Mouse (Mus musculus): ENCODE measurements around the gene Gtdc1. TPM values are rescaled to one million over a fixed set of nuclear protein-coding genes. Genes with fewer than 3 reads are reported as not detected.

Gene Gtdc1
- polyA plus RNA-seq, 1 experiment, result 7.2 TPM

DNA sequence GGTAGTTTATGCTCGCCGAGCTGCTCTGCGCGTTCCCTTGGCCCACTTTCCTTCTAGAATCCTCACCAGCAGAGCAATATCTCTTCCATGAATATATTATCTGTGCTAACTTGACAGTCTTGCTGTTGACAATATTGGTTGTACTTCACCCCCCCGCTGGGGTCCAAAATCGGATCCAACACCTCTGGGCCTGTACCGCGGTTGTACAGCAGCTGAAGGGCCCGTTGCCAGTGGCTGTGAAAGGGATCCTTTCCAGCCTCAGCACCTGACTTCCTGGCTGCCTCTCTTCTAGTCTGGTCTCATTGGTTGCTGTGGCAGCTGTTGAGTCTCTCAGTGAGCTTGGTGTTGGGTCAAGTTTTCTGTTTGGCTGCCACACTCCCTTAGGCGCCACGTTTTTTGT lies 391.7 kb downstream of the Gtdc1 start:
- Histone ChIP-seq H3K4me1 (ENCODE audit: control insufficient read depth, insufficient read depth, low read length) (no peaks in the 10 kb centered on the region; the same call in 1 of the 2 replicates), H3K4me3 (ENCODE audit: insufficient read depth, low read depth, low read length) (no peak overlapping the region), H3K27me3 (replicated peaks; ENCODE audit: control insufficient read depth, insufficient read depth, low read length) (no peaks in the 10 kb centered on the region), H3K27ac (ENCODE audit: insufficient read depth, low read depth, low read length) (no peak overlapping the region), H3K36me3 (ENCODE audit: control insufficient read depth, insufficient read depth, low read length) (no peaks in the 10 kb centered on the region)
- TF ChIP-seq CTCF (conservative IDR thresholded peaks at IDR 0.05; ENCODE audit: insufficient read depth, insufficient read length, low read depth, low read length) (no peak), POLR2A (IDR thresholded peaks at IDR 0.05; ENCODE audit: low read depth, low read length) (no peak)
- WGBS, result 94% methylated on average over 11 of the region's 11 CpGs
- DNase-seq, result no peak

DNA sequence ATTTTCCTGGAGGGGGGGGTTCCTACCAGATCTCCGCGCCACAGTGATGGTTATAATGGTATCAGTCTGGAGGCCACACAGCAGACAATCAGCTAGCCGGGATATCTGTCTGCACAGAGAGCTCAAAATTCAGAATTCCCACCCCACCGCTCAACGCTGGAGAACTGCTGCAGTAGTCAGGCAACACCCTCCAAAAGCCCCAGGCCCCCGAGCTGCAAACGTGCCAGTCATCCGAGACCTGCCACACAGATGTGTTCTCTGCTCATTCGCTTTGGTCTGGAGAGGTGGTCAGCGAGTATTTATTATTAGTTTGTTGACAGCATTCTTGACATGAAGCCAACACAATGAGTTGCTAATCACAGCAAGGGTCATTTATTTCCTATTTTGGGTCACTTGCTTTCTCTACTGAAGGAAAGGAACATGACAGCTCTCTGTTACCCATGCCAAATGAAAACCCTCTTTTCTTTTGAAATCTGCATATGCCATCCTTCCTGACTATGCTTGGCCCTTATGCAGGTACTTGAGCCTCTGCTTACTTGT lies 392.3 kb downstream of the Gtdc1 start:
- Histone ChIP-seq H3K27me3 (replicated peaks; ENCODE audit: control insufficient read depth, insufficient read depth, low read length) (no peaks in the 10 kb centered on the region), H3K27ac (ENCODE audit: insufficient read depth, low read depth, low read length) (no peak overlapping the region), H3K36me3 (ENCODE audit: control insufficient read depth, insufficient read depth, low read length) (no peaks in the 10 kb centered on the region), H3K4me3 (ENCODE audit: insufficient read depth, low read depth, low read length) (no peak overlapping the region), H3K4me1 (ENCODE audit: control insufficient read depth, insufficient read depth, low read length) (no peaks in the 10 kb centered on the region)
- WGBS, result 62% methylated on average over 10 of the region's 10 CpGs
- DNase-seq, result no peak
- TF ChIP-seq CTCF (conservative IDR thresholded peaks at IDR 0.05; ENCODE audit: insufficient read depth, insufficient read length, low read depth, low read length), result no peak
- TF ChIP-seq POLR2A (IDR thresholded peaks at IDR 0.05; ENCODE audit: low read depth, low read length), result no peak

DNA sequence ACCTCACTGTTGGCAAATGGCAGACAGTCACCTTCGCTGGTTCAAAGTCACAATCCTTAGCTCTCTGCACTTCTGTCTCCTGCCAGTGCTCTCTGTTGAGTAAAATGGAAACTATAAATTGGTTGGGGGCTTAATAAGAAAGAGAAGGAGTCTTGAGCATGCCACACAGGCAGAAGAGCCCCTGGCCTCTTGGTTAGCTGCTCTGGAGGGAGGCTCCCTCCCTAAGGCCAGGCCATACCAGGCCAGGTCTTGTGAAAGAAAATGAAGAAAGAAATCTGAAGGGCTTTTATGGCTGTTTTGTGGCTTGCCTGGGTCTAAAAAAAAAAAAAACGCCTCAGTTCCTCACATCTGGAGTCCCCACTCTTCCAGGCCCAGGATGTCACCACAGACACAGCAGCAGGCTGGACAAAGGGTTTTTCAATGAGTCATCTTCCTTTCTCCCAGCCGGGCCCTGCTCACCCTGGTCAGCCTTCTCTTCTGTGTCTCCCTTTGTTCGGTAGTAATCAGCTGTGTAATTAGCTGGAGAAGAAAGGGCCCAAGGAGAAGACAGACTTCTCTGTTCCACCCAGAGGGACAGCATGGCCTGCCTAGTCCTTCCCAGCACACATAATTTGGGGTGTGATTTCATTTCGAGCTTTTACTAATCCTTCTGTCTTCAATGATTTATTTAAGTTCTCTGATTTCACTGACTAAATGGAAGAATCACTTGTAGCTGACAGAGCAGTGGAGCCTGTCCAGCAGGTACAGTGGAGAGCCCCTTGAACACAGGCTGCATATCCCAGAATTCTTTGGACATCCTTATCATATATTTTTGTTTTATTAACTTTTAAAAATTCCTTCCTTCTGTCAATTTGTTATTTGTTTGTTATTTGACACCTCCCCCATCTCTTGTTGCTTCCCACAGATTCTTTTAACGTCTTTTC lies 401.1 kb downstream of the Gtdc1 start:
- no peaks in the 10 kb centered on the region for H3K36me3 ChIP-seq (ENCODE audit: control insufficient read depth, insufficient read depth, low read length)
- no peak overlapping the region for H3K4me3 ChIP-seq (ENCODE audit: insufficient read depth, low read depth, low read length)
- no peaks in the 10 kb centered on the region; the same call in 1 of the 2 replicates for H3K4me1 ChIP-seq (ENCODE audit: control insufficient read depth, insufficient read depth, low read length)
- no peak overlapping the region for H3K27ac ChIP-seq (ENCODE audit: insufficient read depth, low read depth, low read length)
- DNase-seq, result no peak
- 42% methylated on average over 6 of the region's 6 CpGs for WGBS
- TF ChIP-seq CTCF (conservative IDR thresholded peaks at IDR 0.05; ENCODE audit: insufficient read depth, insufficient read length, low read depth, low read length) (no peak), POLR2A (IDR thresholded peaks at IDR 0.05; ENCODE audit: low read depth, low read length) (no peak)
- H3K27me3 ChIP-seq (replicated peaks; ENCODE audit: control insufficient read depth, insufficient read depth, low read length), result no peaks in the 10 kb centered on the region

GRCm38 (mm10) chr2:44525187-44525919 lies 402.1 kb downstream of the Gtdc1 start:
- DNase-seq, result peak; percentile 56
- Histone ChIP-seq H3K4me3 (ENCODE audit: insufficient read depth, low read depth, low read length) (no peak overlapping the region), H3K27me3 (replicated peaks; ENCODE audit: control insufficient read depth, insufficient read depth, low read length) (no peaks in the 10 kb centered on the region), H3K4me1 (ENCODE audit: control insufficient read depth, insufficient read depth, low read length) (no peaks in the 10 kb centered on the region; the same call in 1 of the 2 replicates), H3K36me3 (ENCODE audit: control insufficient read depth, insufficient read depth, low read length) (no peaks in the 10 kb centered on the region), H3K27ac (ENCODE audit: insufficient read depth, low read depth, low read length) (no peak overlapping the region)
- TF ChIP-seq CTCF (conservative IDR thresholded peaks at IDR 0.05; ENCODE audit: insufficient read depth, insufficient read length, low read depth, low read length), result no peak
- no peak for TF ChIP-seq POLR2A (IDR thresholded peaks at IDR 0.05; ENCODE audit: low read depth, low read length)
- WGBS, result 47% methylated on average over 5 of the region's 5 CpGs

DNA sequence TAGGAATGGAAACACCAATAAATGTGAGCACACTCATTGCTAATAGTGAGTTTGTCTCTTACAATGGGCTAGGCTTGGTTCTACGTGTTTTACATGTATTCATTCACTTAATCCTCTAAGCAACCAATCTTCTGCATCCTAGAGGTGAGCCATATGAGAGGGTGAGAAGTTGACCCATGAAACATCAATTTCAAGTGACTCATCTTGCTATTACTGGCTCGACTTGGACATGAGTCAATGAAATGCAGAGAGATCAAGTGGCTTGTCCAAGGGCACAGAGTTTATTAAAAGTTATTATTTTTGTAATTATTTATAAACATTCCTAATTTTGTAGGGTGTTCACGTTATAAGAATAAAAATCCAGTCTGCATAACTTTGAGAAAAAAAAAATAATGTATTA lies 408.2 kb downstream of the Gtdc1 start:
- DNase-seq, result no peak
- 73% methylated on average over 3 of the region's 3 CpGs for WGBS
- no peaks in the 10 kb centered on the region for H3K27me3 ChIP-seq (replicated peaks; ENCODE audit: control insufficient read depth, insufficient read depth, low read length)
- H3K27ac ChIP-seq (ENCODE audit: insufficient read depth, low read depth, low read length), result no peak overlapping the region
- H3K4me3 ChIP-seq (ENCODE audit: insufficient read depth, low read depth, low read length), result no peak overlapping the region
- no peaks in the 10 kb centered on the region for H3K36me3 ChIP-seq (ENCODE audit: control insufficient read depth, insufficient read depth, low read length)
- no peaks in the 10 kb centered on the region for H3K4me1 ChIP-seq (ENCODE audit: control insufficient read depth, insufficient read depth, low read length)
- no peak for TF ChIP-seq CTCF (conservative IDR thresholded peaks at IDR 0.05; ENCODE audit: insufficient read depth, insufficient read length, low read depth, low read length)
- no peak for TF ChIP-seq POLR2A (IDR thresholded peaks at IDR 0.05; ENCODE audit: low read depth, low read length)

DNA sequence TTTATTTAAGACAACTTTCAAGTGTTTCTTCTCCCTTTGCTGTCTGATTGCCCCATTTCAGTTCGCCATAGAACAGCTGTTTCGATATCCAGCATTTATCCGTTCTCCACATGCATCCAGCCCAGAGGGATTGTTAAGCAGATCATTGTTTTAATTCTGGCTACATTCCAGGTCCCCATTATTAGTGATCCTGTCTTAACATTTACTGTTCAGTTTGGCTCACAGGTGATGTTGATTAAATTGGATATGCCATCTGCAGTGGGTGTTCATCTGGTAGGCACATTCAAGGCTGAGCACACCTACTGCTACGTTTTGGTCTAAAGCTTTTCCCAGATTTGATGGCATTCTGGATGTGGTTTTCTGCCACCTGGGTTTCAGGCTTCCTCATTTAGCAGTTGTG lies 409.4 kb downstream of the Gtdc1 start:
- no peak overlapping the region for H3K27ac ChIP-seq (ENCODE audit: insufficient read depth, low read depth, low read length)
- 82% methylated on average over 4 of the region's 4 CpGs for WGBS

More for the DNA sequence above, 409.4 kb downstream of the Gtdc1 start:
- Histone ChIP-seq H3K27me3 (replicated peaks; ENCODE audit: control insufficient read depth, insufficient read depth, low read length) (no peaks in the 10 kb centered on the region), H3K36me3 (ENCODE audit: control insufficient read depth, insufficient read depth, low read length) (no peaks in the 10 kb centered on the region), H3K4me3 (ENCODE audit: insufficient read depth, low read depth, low read length) (no peak overlapping the region), H3K4me1 (ENCODE audit: control insufficient read depth, insufficient read depth, low read length) (no peaks in the 10 kb centered on the region)
- no peak for DNase-seq
- TF ChIP-seq CTCF (conservative IDR thresholded peaks at IDR 0.05; ENCODE audit: insufficient read depth, insufficient read length, low read depth, low read length), result no peak
- TF ChIP-seq POLR2A (IDR thresholded peaks at IDR 0.05; ENCODE audit: low read depth, low read length), result no peak

Other genes with a start within 250 kb of the Gtdc1 start
- 22.7 and 25.6 TPM in 2 replicates for gene Zeb2, start 189.7 kb upstream of the Gtdc1 start, polyA plus RNA-seq (2012; rRNA removed)